Comparison of ENCODE assay signal across 14 mouse cellular contexts in genomic region chr11:68273855-68274254, GRCm38 (mm10).
DNase-seq lines count a peak whose midpoint lies in the region; ATAC-seq and TF ChIP-seq lines count a peak whose summit lies in the region.
"Had no signal": no experiment of that assay in that cellular context is flagged by ENCODE, and none has a peak within 500 bp of the region (broad histone marks: within the 10 kb centered on the region; RNA-seq: fewer than 3 reads in every experiment).

No protein-coding gene starts in this region.

- H3K27me3 ChIP-seq in forebrain, embryonic 12.5 days: peaks cover 14% of the 10 kb centered on the region; the same call in 1 of the 2 replicates
- H3K27me3 ChIP-seq in hindbrain, embryonic 16.5 days (replicated peaks; ENCODE audit: control insufficient read depth, insufficient read depth, low read length): no peaks in the 10 kb centered on the region; the same call in 1 of the 2 replicates
- H3K27me3 ChIP-seq in midbrain, postnatal 0 days (ENCODE audit: insufficient read depth, low read length): peaks cover 19% of the 10 kb centered on the region
- H3K27me3 ChIP-seq: intestine, embryonic 15.5 days had no signal

- no peak overlapping the region for H3K9ac ChIP-seq in forebrain, embryonic 12.5 days
- H3K9ac ChIP-seq in hindbrain, embryonic 16.5 days (ENCODE audit: low read depth, low read length): no peak overlapping the region
- no peak overlapping the region for H3K9ac ChIP-seq in midbrain, postnatal 0 days (replicated peaks; ENCODE audit: low read length, poor library complexity, severe bottlenecking)
- H3K9ac ChIP-seq: intestine, embryonic 15.5 days; limb, embryonic 13.5 days had no signal

- WGBS in forebrain, embryonic 12.5 days: 12% methylated on average over 12 of the region's 12 CpGs
- 22% methylated on average over 12 of the region's 12 CpGs for WGBS in hindbrain, embryonic 16.5 days
- WGBS in midbrain, postnatal 0 days: 31% methylated on average over 12 of the region's 12 CpGs

- TF ChIP-seq CTCF in brain, embryonic 14.5 days (IDR thresholded peaks at IDR 0.05; ENCODE audit: borderline replicate concordance, extremely low read depth, insufficient read depth, insufficient read length): no peak
- TF ChIP-seq CTCF in midbrain, postnatal 0 days (IDR thresholded peaks at IDR 0.05): no peak

- no peaks in the 10 kb centered on the region for H3K36me3 ChIP-seq in forebrain, embryonic 12.5 days (replicated peaks)
- H3K36me3 ChIP-seq in hindbrain, embryonic 16.5 days (ENCODE audit: control insufficient read depth, insufficient read depth, low read length): no peaks in the 10 kb centered on the region
- H3K36me3 ChIP-seq in midbrain, postnatal 0 days (ENCODE audit: insufficient read depth, low read length): no peaks in the 10 kb centered on the region
- H3K36me3 ChIP-seq: intestine, embryonic 15.5 days; limb, embryonic 13.5 days had no signal

- peak overlapping the region; percentile 83 for H3K27ac ChIP-seq in forebrain, embryonic 12.5 days
- 0 out of 2 replicates have a peak overlapping the region, but pooled peaks have one; percentile 24 for H3K27ac ChIP-seq in hindbrain, embryonic 16.5 days (ENCODE audit: low read depth, low read length)
- no peak overlapping the region for H3K27ac ChIP-seq in midbrain, postnatal 0 days (ENCODE audit: low read depth, low read length)
- H3K27ac ChIP-seq: heart, adult 2 months; intestine, embryonic 15.5 days; limb, embryonic 13.5 days had no signal

- H3K4me2 ChIP-seq in forebrain, embryonic 12.5 days: no peak overlapping the region; the same call in 1 of the 2 replicates
- H3K4me2 ChIP-seq in hindbrain, embryonic 16.5 days (ENCODE audit: low read length): no peak overlapping the region
- H3K4me2 ChIP-seq in midbrain, postnatal 0 days (ENCODE audit: low read depth, low read length, poor library complexity, severe bottlenecking): no peak overlapping the region
- H3K4me2 ChIP-seq: intestine, embryonic 15.5 days; limb, embryonic 13.5 days had no signal

- no peaks in the 10 kb centered on the region for H3K9me3 ChIP-seq in forebrain, embryonic 12.5 days
- no peaks in the 10 kb centered on the region for H3K9me3 ChIP-seq in hindbrain, embryonic 16.5 days (ENCODE audit: control insufficient read depth, low read length)
- H3K9me3 ChIP-seq in midbrain, postnatal 0 days (ENCODE audit: low read length): no peaks in the 10 kb centered on the region
- H3K9me3 ChIP-seq: intestine, embryonic 15.5 days; limb, embryonic 13.5 days had no signal

- ATAC-seq in forebrain, embryonic 12.5 days (ENCODE audit: low FRiP score): peak; percentile 70
- no peak for ATAC-seq in hindbrain, embryonic 16.5 days
- ATAC-seq in midbrain, postnatal 0 days (ENCODE audit: low FRiP score): no peak
- ATAC-seq: intestine, embryonic 15.5 days had no signal

- peaks cover 45% of the 10 kb centered on the region for H3K4me1 ChIP-seq in forebrain, embryonic 12.5 days
- peaks cover 21% of the 10 kb centered on the region for H3K4me1 ChIP-seq in hindbrain, embryonic 16.5 days (ENCODE audit: control insufficient read depth, insufficient read depth, low read depth, low read length)
- H3K4me1 ChIP-seq in midbrain, postnatal 0 days (ENCODE audit: insufficient read depth, low read length): peaks cover 7% of the 10 kb centered on the region; the same call in 1 of the 2 replicates

- TF ChIP-seq POLR2A in brain, embryonic 14.5 days (IDR thresholded peaks at IDR 0.05; ENCODE audit: borderline replicate concordance, extremely low read depth, insufficient read depth, insufficient read length, poor library complexity, severe bottlenecking): no peak

- peak; percentile 76 for DNase-seq in brain, embryonic 14.5 days (ENCODE audit: low read depth)
- peak; percentile 26 for DNase-seq in midbrain, postnatal 0 days (ENCODE audit: low spot score)
- no peak for DNase-seq in kidney, adult 9 months
- no peak for DNase-seq in heart, adult 11 months
- no peak for DNase-seq in right cerebral cortex, postnatal 25 days
- no peak for DNase-seq in gastrocnemius, postnatal 25 days
- DNase-seq: adrenal gland, adult 2 months; heart, adult 2 months; kidney, postnatal 10 days; lung, adult 18-20 months had no signal

- no peak overlapping the region for H3K4me3 ChIP-seq in forebrain, embryonic 12.5 days (replicated peaks)
- H3K4me3 ChIP-seq in hindbrain, embryonic 16.5 days (ENCODE audit: low read length): no peak overlapping the region
- no peak overlapping the region for H3K4me3 ChIP-seq in midbrain, postnatal 0 days (ENCODE audit: low read depth, low read length)
- H3K4me3 ChIP-seq: heart, adult 2 months; intestine, embryonic 15.5 days; limb, embryonic 13.5 days had no signal

Comparison
In these comparisons a context has a peak if more than half of its experiments do, and no peak if none do; other contexts are left out.
1. DNase-seq: peak in brain, embryonic 14.5 days (single experiment) and midbrain, postnatal 0 days (single experiment); none in kidney, adult 9 months (single experiment), heart, adult 11 months (single experiment), right cerebral cortex, postnatal 25 days (single experiment) and gastrocnemius, postnatal 25 days (single experiment).